Mouse (Mus musculus) liver, postnatal 0 days (tissue): ENCODE results near the gene Sdha. TPM values are rescaled to one million over a fixed set of nuclear protein-coding genes. Genes with fewer than 3 reads are reported as not detected.

Source experiments
- ATAC-seq: fragments of 200-750 bp; cut with Nextera tagmentation; 2 replicates; pipeline ENCODE4 v1.8.0; 2017; ENCODE audit warnings: mild to moderate bottlenecking, moderate library complexity
- DNase-seq: peaks from one replicate; pipeline ENCODE4 v3.0.0-alpha.2; 2016
- H3K27ac ChIP-seq: fragments of 300-500 bp; sonication (generic); 2 replicates; pipeline ENCODE4 v1.5.1; 2014; ENCODE audit warnings: antibody characterized with exemption, moderate library complexity, mild to moderate bottlenecking, low read depth
- H3K27me3 ChIP-seq: fragments of 300-500 bp; sonication (generic); 2 replicates; pipeline ENCODE4 v1.6.1; 2014; ENCODE audit warnings: low read length, control low read depth, mixed read lengths; ENCODE audit not compliant: insufficient read depth
- H3K36me3 ChIP-seq: fragments of 300-500 bp; sonication (generic); replicated peaks from 2 replicates; pipeline ENCODE4 v1.6.1; 2014; ENCODE audit warnings: mild to moderate bottlenecking, control low read depth, low read length, moderate library complexity, mixed read lengths; ENCODE audit not compliant: insufficient read depth
- H3K4me1 ChIP-seq: fragments of 300-500 bp; sonication (generic); 2 replicates; pipeline ENCODE4 v1.6.1; 2014; ENCODE audit warnings: antibody characterized with exemption, mild to moderate bottlenecking, control low read depth; ENCODE audit not compliant: insufficient read depth
- H3K4me2 ChIP-seq: fragments of 300-500 bp; sonication (generic); 2 replicates; pipeline ENCODE4 v1.6.1; 2014; ENCODE audit warnings: low read depth, mild to moderate bottlenecking, low read length, moderate library complexity, mixed read lengths
- H3K4me3 ChIP-seq: fragments of 300-500 bp; sonication (generic); 2 replicates; pipeline ENCODE4 v1.5.1; 2014; ENCODE audit warnings: low read depth, low read length
- H3K9ac ChIP-seq: fragments of 300-500 bp; sonication (generic); replicated peaks from 2 replicates; pipeline ENCODE4 v1.6.1; 2014; ENCODE audit warnings: mild to moderate bottlenecking, moderate library complexity
- H3K9me3 ChIP-seq: fragments of 300-500 bp; sonication (generic); 2 replicates; pipeline ENCODE4 v1.6.1; 2016; ENCODE audit warnings: mild to moderate bottlenecking, control low read depth, low read length, mixed read lengths
- CTCF ChIP-seq: sonication (generic); IDR thresholded peaks from 2 replicates; pipeline ENCODE4 v1.5.1; 2016; ENCODE audit warnings: antibody characterized with exemption, low read depth
- EP300 ChIP-seq: IDR thresholded peaks from 2 replicates; pipeline ENCODE4 v1.6.1; 2016; ENCODE audit warnings: antibody characterized with exemption, low read depth, mild to moderate bottlenecking
- WGBS: fragments of 180-500 bp; shearing (Covaris S2); extraction: QIAGEN DNeasy Blood & Tissue Kit; methylation state at CpG from one replicate; pipeline ENCODE4 v1.1.7; 2014; ENCODE audit not compliant: insufficient replicate concordance; 5-methylcytosine and 5-hydroxymethylcytosine counted together
- polyA plus RNA-seq: library from polyadenylated mRNA; unstranded; fragments of >200 nt; fragmentation: Nextera tagmentation; extraction: Ambion mirVana; gene quantifications from 2 replicates; pipeline ENCODE4 v1.2.1, GENCODE M21; 2015

Sdha gene
- polyA plus RNA-seq, 1 experiment from 2014 or later: 154 TPM

GRCm38 (mm10) chr13:74305380-74305779, 44.7 kb downstream of the Sdha start:
- H3K4me3 ChIP-seq: no peak overlapping the region
- TF ChIP-seq EP300 (no peak), CTCF (no peak)
- no peaks in the 10 kb centered on the region for H3K27me3 ChIP-seq
- H3K4me1 ChIP-seq: no peaks in the 10 kb centered on the region
- 82% methylated on average over 6 of the region's 6 CpGs for WGBS
- no peak overlapping the region for H3K4me2 ChIP-seq
- no peak for ATAC-seq
- no peaks in the 10 kb centered on the region for H3K9me3 ChIP-seq
- peaks cover 54% of the 10 kb centered on the region for H3K36me3 ChIP-seq
- no peak overlapping the region for H3K27ac ChIP-seq
- no peak overlapping the region for H3K9ac ChIP-seq
- DNase-seq: no peak

GRCm38 (mm10) chr13:74302050-74303037, 47.7 kb downstream of the Sdha start:
- no peak for ATAC-seq
- 79% methylated on average over 10 of the region's 10 CpGs for WGBS
- H3K4me2 ChIP-seq: no peak overlapping the region
- no peaks in the 10 kb centered on the region for H3K4me1 ChIP-seq
- no peaks in the 10 kb centered on the region for H3K9me3 ChIP-seq
- no peak for DNase-seq
- H3K9ac ChIP-seq: no peak overlapping the region
- no peak overlapping the region for H3K27ac ChIP-seq
- H3K36me3 ChIP-seq: peaks cover 27% of the 10 kb centered on the region
- H3K4me3 ChIP-seq: no peak overlapping the region
- TF ChIP-seq CTCF (peak; percentile 54), EP300 (no peak)
- no peaks in the 10 kb centered on the region for H3K27me3 ChIP-seq

- TF ChIP-seq EP300 (no peak), CTCF (no peak)
- ATAC-seq: no peak
- peaks cover 23% of the 10 kb centered on the region for H3K36me3 ChIP-seq
These were observed 48.5 kb downstream of the Sdha start for GRCm38 (mm10) chr13:74301607-74301984.

DNA sequence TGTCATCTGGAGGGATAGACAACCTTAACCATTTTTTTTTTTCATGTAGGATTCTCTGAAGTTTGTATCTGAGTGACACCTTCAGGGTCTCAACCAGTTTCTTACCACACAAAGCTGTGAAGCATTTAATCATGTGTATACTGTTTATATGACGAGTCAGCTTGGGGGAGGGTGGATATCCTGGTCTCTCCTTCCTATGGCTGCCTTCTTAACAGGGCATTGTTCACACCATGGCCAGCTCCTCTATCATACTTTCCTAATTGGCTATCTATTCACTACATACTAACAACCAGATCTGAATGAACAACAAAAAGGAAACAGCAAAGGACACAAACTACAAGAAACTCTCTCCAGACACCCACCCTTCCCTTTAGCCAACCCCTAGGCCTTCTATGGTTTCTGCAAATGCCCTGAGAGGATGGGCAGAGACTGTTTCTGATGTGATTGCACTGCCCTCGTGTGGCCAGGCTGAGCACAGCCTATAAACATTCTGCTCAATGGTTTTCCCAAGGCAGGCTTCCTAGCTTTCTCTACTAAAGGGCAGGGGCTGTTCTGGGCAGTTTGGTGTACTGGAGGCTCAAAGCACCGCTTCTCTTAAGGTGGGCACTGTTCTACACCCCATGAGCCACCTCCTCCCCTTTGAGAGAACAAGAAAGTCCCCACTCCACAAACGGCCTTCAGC, 49.0 kb downstream of the Sdha start:
- H3K9ac ChIP-seq: no peak overlapping the region
- no peak overlapping the region for H3K4me3 ChIP-seq
- ATAC-seq (peak; percentile 65), DNase-seq (peak; percentile 75)
- H3K4me2 ChIP-seq: no peak overlapping the region
- no peak overlapping the region for H3K27ac ChIP-seq
- H3K27me3 ChIP-seq: no peaks in the 10 kb centered on the region
- TF ChIP-seq CTCF: peak; percentile 91
- TF ChIP-seq EP300: no peak
- peaks cover 21% of the 10 kb centered on the region for H3K36me3 ChIP-seq
- WGBS: 35% methylated on average over 4 of the region's 4 CpGs
- no peaks in the 10 kb centered on the region for H3K4me1 ChIP-seq
- no peaks in the 10 kb centered on the region for H3K9me3 ChIP-seq

More at GRCm38 (mm10) chr13:74301607-74301984, 48.5 kb downstream of the Sdha start:
- Histone ChIP-seq H3K4me1 (no peaks in the 10 kb centered on the region), H3K9me3 (no peaks in the 10 kb centered on the region), H3K4me2 (no peak overlapping the region), H3K4me3 (no peak overlapping the region), H3K27me3 (no peaks in the 10 kb centered on the region), H3K27ac (no peak overlapping the region), H3K9ac (no peak overlapping the region)
- WGBS: 63% methylated on average over 6 of the region's 6 CpGs
- no peak for DNase-seq

- no peaks in the 10 kb centered on the region for H3K36me3 ChIP-seq
- DNase-seq: no peak
- H3K9ac ChIP-seq: no peak overlapping the region
- H3K27me3 ChIP-seq: peaks cover 8% of the 10 kb centered on the region; the same call in 1 of the 2 replicates
- H3K4me1 ChIP-seq: peaks cover 5% of the 10 kb centered on the region
- H3K4me2 ChIP-seq: no peak overlapping the region
- no peak for ATAC-seq
- 62% methylated on average over 7 of the region's 7 CpGs for WGBS
- TF ChIP-seq EP300: no peak
- no peak for TF ChIP-seq CTCF
- H3K27ac ChIP-seq: no peak overlapping the region
- H3K4me3 ChIP-seq: no peak overlapping the region
- no peaks in the 10 kb centered on the region for H3K9me3 ChIP-seq
These were observed 53.7 kb downstream of the Sdha start for GRCm38 (mm10) chr13:74296376-74296775.

DNA sequence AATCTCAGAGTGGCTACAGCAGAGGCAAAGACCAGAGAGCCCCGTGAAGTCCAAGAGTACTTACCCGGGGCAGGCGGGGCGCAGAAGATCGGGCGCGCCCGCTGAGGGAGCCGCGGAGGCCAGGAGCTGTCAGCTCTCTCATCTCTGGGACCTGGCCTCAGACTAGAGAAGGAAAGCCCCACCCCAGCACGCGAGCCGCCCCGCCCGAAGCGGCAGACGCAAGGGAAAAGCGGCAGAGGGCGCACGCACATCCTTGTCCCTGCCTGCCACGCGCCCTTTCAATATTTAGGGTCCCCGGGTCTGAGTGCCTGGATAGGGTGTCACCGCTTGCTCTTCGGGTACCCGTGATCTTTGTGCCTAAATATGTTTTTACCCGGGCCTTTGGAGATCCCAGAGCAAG, 57.9 kb downstream of the Sdha start, which contains the start of gene Ahrr:
Ahrr (minus strand) TSS at position 165 of the 400 bp plus-strand sequence.
- no peak for TF ChIP-seq EP300
- peak; percentile 58 for TF ChIP-seq CTCF
- H3K4me2 ChIP-seq: peak within 1 kb of the TSS; percentile 48
- H3K27me3 ChIP-seq: peaks cover 8% of the 10 kb centered on the region; the same call in 1 of the 2 replicates
- WGBS: under 1% methylated on average over 27 of the region's 27 CpGs
- DNase-seq (peak; percentile 59), ATAC-seq (no peak)
- no peak within 1 kb of the TSS for H3K9ac ChIP-seq
- no peaks in the 10 kb centered on the region for H3K9me3 ChIP-seq
- H3K4me3 ChIP-seq: 0 out of 2 replicates have a peak within 1 kb of the TSS, but pooled peaks have one; percentile 6
- H3K27ac ChIP-seq: no peak within 1 kb of the TSS
- H3K4me1 ChIP-seq: peaks cover 5% of the 10 kb centered on the region
- H3K36me3 ChIP-seq: no peaks in the 10 kb centered on the region
